Mouse (Mus musculus) skeletal muscle tissue, adult 2 months (tissue): ENCODE measurements at regions not wholly inside any gene's neighbourhood (a gene's known extent, or its start where the extent isn't known, plus 50 kb on each side); places are given as distances from the start of the nearest gene placed in this dataset.
"Not testable (repeated sequence)": the region's sequence is repeated elsewhere in the genome, so short reads cannot be mapped to it uniquely, and the experiment has no call there.

ENCODE experiments used
- DNase-seq: peaks from one replicate; pipeline ENCODE4 v3.0.0-alpha.2; 2012; ENCODE audit warnings: low read depth, low spot score

- DNase-seq = peak; percentile 83
These were observed 207.7 kb upstream of the 1700056E22Rik start for GRCm38 (mm10) chr1:184241846-184242245.

- peak; percentile 68 for DNase-seq
These were observed 201.3 kb upstream of the 1700056E22Rik start for GRCm38 (mm10) chr1:184235131-184235983.

- no peak for DNase-seq
These were observed 200.4 kb upstream of the 1700056E22Rik start for GRCm38 (mm10) chr1:184234320-184234988.

- DNase-seq = no peak
These were observed 199.7 kb upstream of the 1700056E22Rik start for GRCm38 (mm10) chr1:184233741-184234255.

- DNase-seq = no peak
These were observed 188.2 kb upstream of the 1700056E22Rik start for GRCm38 (mm10) chr1:184222326-184222725.

- DNase-seq = no peak
These were observed 187.7 kb upstream of the 1700056E22Rik start for GRCm38 (mm10) chr1:184221792-184222191.

- no peak for DNase-seq
These were observed 163.2 kb upstream of the 1700056E22Rik start for GRCm38 (mm10) chr1:184197272-184197671.

GRCm38 (mm10) chr1:184191325-184191724 lies 157.2 kb upstream of the 1700056E22Rik start:
- DNase-seq = no peak

- no peak for DNase-seq
These were observed 153.5 kb upstream of the 1700056E22Rik start for GRCm38 (mm10) chr1:184187582-184187981.

GRCm38 (mm10) chr1:184182163-184182562 lies 148.1 kb upstream of the 1700056E22Rik start:
- DNase-seq = no peak

GRCm38 (mm10) chr1:184174416-184174815 lies 140.3 kb upstream of the 1700056E22Rik start:
- not testable (repeated sequence) for DNase-seq

- DNase-seq = no peak
These were observed 139.6 kb upstream of the 1700056E22Rik start for GRCm38 (mm10) chr1:184173739-184174138.

- DNase-seq = peak; percentile 35
These were observed 138.9 kb upstream of the 1700056E22Rik start for GRCm38 (mm10) chr1:184172986-184173385.

- DNase-seq = peak; percentile 23
These were observed 137.5 kb upstream of the 1700056E22Rik start for GRCm38 (mm10) chr1:184171601-184172000.

GRCm38 (mm10) chr1:184170926-184171325 lies 136.8 kb upstream of the 1700056E22Rik start:
- DNase-seq = peak; percentile 88

- DNase-seq = no peak
These were observed 135.9 kb upstream of the 1700056E22Rik start for GRCm38 (mm10) chr1:184169967-184170366.

- DNase-seq = no peak
These were observed 135.1 kb upstream of the 1700056E22Rik start for GRCm38 (mm10) chr1:184169034-184169783.

- no peak for DNase-seq
These were observed 132.8 kb upstream of the 1700056E22Rik start for GRCm38 (mm10) chr1:184166951-184167350.

- not testable (repeated sequence) for DNase-seq
These were observed 128.4 kb upstream of the 1700056E22Rik start for GRCm38 (mm10) chr1:184162526-184162925.

- DNase-seq = no peak
These were observed 113.6 kb upstream of the 1700056E22Rik start for GRCm38 (mm10) chr1:184147713-184148112.

GRCm38 (mm10) chr1:184142974-184143373 lies 108.9 kb upstream of the 1700056E22Rik start:
- no peak for DNase-seq

GRCm38 (mm10) chr1:184140486-184140885 lies 106.4 kb upstream of the 1700056E22Rik start:
- DNase-seq = no peak
